Mouse (Mus musculus) CH12.LX (cell line): Measurements from ENCODE around the gene Npas3.

Experiments used
- CTCF ChIP-seq, 2 experiments: IDR thresholded peaks in 1 of 2; conservative IDR thresholded peaks in 1 of 2; 2 replicates each; pipeline ENCODE4 v1.5.1; 2011 to 2012; ENCODE audit warnings: low read depth in 2 of 2, low read length in 2 of 2, improper control_type of control experiment in 1 of 2, inconsistent platforms in 1 of 2, mild to moderate bottlenecking in 1 of 2, moderate library complexity in 1 of 2
- EP300 ChIP-seq: IDR thresholded peaks from 2 replicates; pipeline ENCODE4 v1.6.1; 2011; ENCODE audit warnings: low read length, improper control_type of control experiment
- ETS1 ChIP-seq: conservative IDR thresholded peaks from 2 replicates; pipeline ENCODE4 v1.6.1; 2012; ENCODE audit warnings: low read depth, mild to moderate bottlenecking, inconsistent platforms, low read length, improper control_type of control experiment, moderate library complexity
- MAX ChIP-seq: IDR thresholded peaks from 2 replicates; pipeline ENCODE4 v1.6.1; 2011; ENCODE audit warnings: low read length, improper control_type of control experiment
- NELFE ChIP-seq: IDR thresholded peaks from 2 replicates; pipeline ENCODE4 v1.6.1; 2011; ENCODE audit warnings: low read depth, low read length, improper control_type of control experiment
- NRF1 ChIP-seq: IDR thresholded peaks from 2 replicates; pipeline ENCODE4 v1.6.1; 2014; ENCODE audit warnings: low read depth, mild to moderate bottlenecking, inconsistent platforms, low read length, improper control_type of control experiment, moderate library complexity
- POLR2A ChIP-seq: IDR thresholded peaks from 2 replicates; pipeline ENCODE4 v1.6.1; 2011; ENCODE audit warnings: low read depth, mild to moderate bottlenecking, improper control_type of control experiment, low read length
- POLR2AphosphoS2 ChIP-seq: IDR thresholded peaks from 2 replicates; pipeline ENCODE4 v1.6.1; 2011; ENCODE audit warnings: low read depth, low read length, improper control_type of control experiment
- SIN3A ChIP-seq: IDR thresholded peaks from 2 replicates; pipeline ENCODE4 v1.6.1; 2012; ENCODE audit warnings: low read length, improper control_type of control experiment, inconsistent platforms
- TCF12 ChIP-seq: IDR thresholded peaks from 2 replicates; pipeline ENCODE4 v1.6.1; 2014; ENCODE audit warnings: low read depth, mild to moderate bottlenecking, inconsistent platforms, low read length, improper control_type of control experiment
- UBTF ChIP-seq: IDR thresholded peaks from 2 replicates; pipeline ENCODE4 v1.6.1; 2012; ENCODE audit warnings: low read depth, mild to moderate bottlenecking, inconsistent platforms, low read length, improper control_type of control experiment, moderate library complexity
- USF1 ChIP-seq: IDR thresholded peaks from 2 replicates; pipeline ENCODE4 v1.6.1; 2014; ENCODE audit warnings: low read depth, mild to moderate bottlenecking, inconsistent platforms, low read length, improper control_type of control experiment
- ZKSCAN1 ChIP-seq: IDR thresholded peaks from 2 replicates; pipeline ENCODE4 v1.6.1; 2012; ENCODE audit warnings: low read depth, inconsistent platforms, low read length, improper control_type of control experiment, borderline replicate concordance

DNA sequence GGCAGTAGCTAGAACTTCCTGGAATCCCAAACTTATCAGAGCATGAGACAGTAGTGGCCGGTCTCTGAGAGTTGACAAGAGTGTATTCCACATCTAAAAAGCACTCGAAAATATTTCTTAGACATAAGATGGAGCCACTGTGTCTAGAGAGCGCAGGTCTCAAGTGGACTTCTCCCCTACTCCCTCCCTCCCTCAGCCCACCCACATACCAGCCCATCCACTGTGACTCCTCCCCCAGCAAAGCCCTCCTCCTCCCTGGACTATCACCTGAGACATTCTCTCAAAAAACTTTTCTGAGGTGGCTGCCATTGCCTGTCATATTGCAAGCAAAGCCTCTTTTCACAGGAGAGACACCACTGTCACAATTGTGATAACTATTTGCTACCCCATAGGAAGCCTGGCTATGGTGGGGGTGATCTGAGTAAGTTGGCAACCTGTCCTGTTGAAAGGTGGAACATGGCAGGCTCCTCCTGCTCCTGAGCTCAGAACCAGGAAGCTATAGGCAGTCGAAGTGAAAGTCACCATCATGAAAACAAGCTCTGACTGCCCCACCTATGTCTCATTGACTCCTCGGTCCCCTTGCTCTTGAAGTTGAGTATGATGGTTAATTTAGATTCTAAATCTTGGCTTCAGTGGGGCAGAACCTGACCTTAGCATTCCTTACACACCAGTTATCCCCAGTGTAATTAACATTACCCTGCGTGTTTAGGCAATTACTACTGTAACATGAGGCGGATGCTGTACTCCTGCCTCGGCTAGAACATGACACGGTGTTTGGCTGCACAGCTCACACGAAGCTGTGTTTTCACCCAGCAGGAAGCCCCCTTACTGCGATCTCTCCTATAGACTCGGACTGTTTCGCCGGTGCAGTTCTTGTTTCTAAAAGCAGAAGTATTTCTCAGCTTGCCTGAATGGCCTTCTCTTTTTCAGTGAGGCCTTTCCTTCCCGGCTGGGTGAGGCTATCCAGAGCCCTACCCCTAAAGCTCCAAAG, 751.5 kb downstream of the Npas3 start:
- no peak for TF ChIP-seq POLR2A
- TF ChIP-seq CTCF (conservative IDR thresholded peaks at IDR 0.05 in 1 of 2, IDR thresholded peaks at IDR 0.05 in 1 of 2; ENCODE audit: low read depth in 2 of 2, low read length in 2 of 2) = no peak
- TF ChIP-seq EP300 = no peak
- no peak for TF ChIP-seq UBTF
- TF ChIP-seq SIN3A = no peak
- no peak for TF ChIP-seq NRF1
- TF ChIP-seq POLR2AphosphoS2 = no peak
- TF ChIP-seq MAX = 0 out of 2 replicates have a peak, but pooled peaks have one; percentile 25
- TF ChIP-seq TCF12 = no peak
- no peak for TF ChIP-seq USF1
- TF ChIP-seq NELFE = no peak; the same call in 1 of the 2 replicates
- TF ChIP-seq ZKSCAN1 = no peak
- no peak for TF ChIP-seq ETS1
